Mouse (Mus musculus) liver, embryonic 11.5 days (tissue): ENCODE measurements around the gene Spaca3. TPM values are rescaled to one million over a fixed set of nuclear protein-coding genes. Genes with fewer than 3 reads are reported as not detected.

Experiments used
- polyA plus RNA-seq: library from polyadenylated mRNA; unstranded; fragments of >200 nt; fragmentation: Nextera tagmentation; extraction: Ambion mirVana; gene quantifications from 2 replicates; pipeline ENCODE4 v1.2.1, GENCODE M21; 2014

Gene Spaca3
- polyA plus RNA-seq, 1 experiment from 2014 or later = not detected

Other genes with a start within 250 kb of the Spaca3 start
- gene Myo1d, start 78.3 kb upstream of the Spaca3 start, polyA plus RNA-seq = 9.3 TPM in 2 replicates
- 49.0 and 52.3 TPM in 2 replicates for gene Tmem98, start 48.2 kb upstream of the Spaca3 start, polyA plus RNA-seq